Mouse (Mus musculus) ES-Bruce4 (cell line): ENCODE results near the gene Tgm2.

Experiments used
- CTCF ChIP-seq: IDR thresholded peaks from one replicate; pipeline ENCODE4 v1.8.1; 2011; ENCODE audit warnings: low read depth, low read length
- EP300 ChIP-seq: IDR thresholded peaks from 2 replicates; pipeline ENCODE4 v1.6.1; 2011; ENCODE audit warnings: low read depth, low read length; ENCODE audit not compliant: insufficient read depth
- POLR2A ChIP-seq: IDR thresholded peaks from one replicate; pipeline ENCODE4 v1.8.1; 2011; ENCODE audit warnings: low read length; ENCODE audit not compliant: insufficient read depth

DNA sequence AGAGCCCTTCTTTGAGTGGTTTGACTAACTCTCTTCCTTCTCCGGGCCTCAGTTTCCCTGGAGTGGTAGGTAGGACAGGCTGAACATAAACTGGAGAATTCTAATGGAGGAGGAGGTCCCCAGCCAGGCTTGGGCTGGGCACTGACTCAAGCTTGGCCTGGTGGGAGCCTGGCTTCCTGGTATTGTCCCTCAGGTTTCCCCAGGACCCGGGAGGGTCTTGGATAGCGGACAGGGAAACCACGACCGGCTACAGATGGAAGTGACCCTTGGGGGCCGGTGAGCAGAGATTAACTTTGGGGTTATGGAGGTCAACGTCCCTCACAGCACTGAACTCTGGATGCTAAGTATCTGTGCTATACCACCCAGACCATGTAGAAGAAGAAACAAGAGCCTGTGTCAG, 5.0 kb downstream of the Tgm2 start:
- TF ChIP-seq CTCF, result no peak
- no peak for TF ChIP-seq POLR2A
- no peak for TF ChIP-seq EP300
